Mouse (Mus musculus) liver, adult 2 months (tissue): ENCODE data around the gene Snx17.

ENCODE experiments used
- CTCF ChIP-seq: fragments of 200-500 bp; IDR thresholded peaks from 2 replicates; pipeline ENCODE4 v1.5.1; 2011; ENCODE audit warnings: low read depth, low read length, control low read depth
- POLR2A ChIP-seq: fragments of 200-500 bp; IDR thresholded peaks from 2 replicates; pipeline ENCODE4 v1.6.1; 2011; ENCODE audit warnings: low read length, control low read depth; ENCODE audit not compliant: insufficient read depth; ENCODE audit errors: extremely low read depth

GRCm38 (mm10) chr5:31196207-31196606, 3.2 kb downstream of the Snx17 start:
- TF ChIP-seq CTCF: no peak
- TF ChIP-seq POLR2A: no peak
